Mouse (Mus musculus): ENCODE results near the gene Prdx2. TPM values are rescaled to one million over a fixed set of nuclear protein-coding genes. Genes with fewer than 3 reads are reported as not detected.

The Prdx2 gene
- polyA plus RNA-seq, 1 experiment from 2014 or later: 677 TPM

- peaks cover 28% of the 10 kb centered on the region for H3K4me1 ChIP-seq
- H3K27me3 ChIP-seq (replicated peaks): no peaks in the 10 kb centered on the region
- H3K27ac ChIP-seq: no peak overlapping the region
- H3K4me2 ChIP-seq: peak overlapping the region; percentile 90
- peaks cover 41% of the 10 kb centered on the region for H3K36me3 ChIP-seq
- WGBS: 87% methylated on average over 3 of the region's 3 CpGs
- no peak for ATAC-seq (ENCODE audit: insufficient read depth, low FRiP score, low read depth)
- peak overlapping the region; percentile 90 for H3K4me3 ChIP-seq (replicated peaks)
- H3K9ac ChIP-seq: no peak overlapping the region
- no peaks in the 10 kb centered on the region for H3K9me3 ChIP-seq
Observed at GRCm38 (mm10) chr8:85023846-85024245, 54.5 kb downstream of the Prdx2 start.

Small RNAs within 50 kb of the gene (microRNA-seq; reads per million reads assigned to microRNA genes)
- not detected for gene Gm24197

Other genes with a start within 250 kb of the Prdx2 start
- gene G430095P16Rik, start 246.6 kb upstream of the Prdx2 start, polyA plus RNA-seq (2015; fragmentation: Nextera tagmentation; extraction: Ambion mirVana): 3.5 and 4.1 TPM in 2 replicates
- gene Nfix, start 169.2 kb upstream of the Prdx2 start, polyA plus RNA-seq (2015; fragmentation: Nextera tagmentation; extraction: Ambion mirVana): 28.7 and 29.3 TPM in 2 replicates
- 6.3 and 6.9 TPM in 2 replicates for gene Dand5, start 146.8 kb upstream of the Prdx2 start, polyA plus RNA-seq (2015; fragmentation: Nextera tagmentation; extraction: Ambion mirVana)
- 52.7 and 54.5 TPM in 2 replicates for gene Gadd45gip1, start 138.1 kb upstream of the Prdx2 start, polyA plus RNA-seq (2015; fragmentation: Nextera tagmentation; extraction: Ambion mirVana)
- 115 and 130 TPM in 2 replicates for gene Rad23a, start 128.9 kb upstream of the Prdx2 start, polyA plus RNA-seq (2015; fragmentation: Nextera tagmentation; extraction: Ambion mirVana)
- gene Calr, start 122.7 kb upstream of the Prdx2 start, polyA plus RNA-seq (2015; fragmentation: Nextera tagmentation; extraction: Ambion mirVana): 938 and 1,051 TPM in 2 replicates
- gene Farsa, start 112.6 kb upstream of the Prdx2 start, polyA plus RNA-seq (2015; fragmentation: Nextera tagmentation; extraction: Ambion mirVana): 89.5 and 90.1 TPM in 2 replicates
- gene Syce2, start 97.5 kb upstream of the Prdx2 start, polyA plus RNA-seq (2015; fragmentation: Nextera tagmentation; extraction: Ambion mirVana): 56.1 and 63.7 TPM in 2 replicates
- gene Gcdh, start 75.7 kb upstream of the Prdx2 start, polyA plus RNA-seq (2015; fragmentation: Nextera tagmentation; extraction: Ambion mirVana): 42.6 and 45.9 TPM in 2 replicates
- gene Klf1, start 67.7 kb upstream of the Prdx2 start, polyA plus RNA-seq (2015; fragmentation: Nextera tagmentation; extraction: Ambion mirVana): 14.8 and 39.3 TPM in 2 replicates
- gene Dnase2a, start 61.0 kb upstream of the Prdx2 start, polyA plus RNA-seq (2015; fragmentation: Nextera tagmentation; extraction: Ambion mirVana): 12.3 and 14.2 TPM in 2 replicates
- gene Mast1, start 32.2 kb upstream of the Prdx2 start, polyA plus RNA-seq (2015; fragmentation: Nextera tagmentation; extraction: Ambion mirVana): 1.9 and 2.2 TPM in 2 replicates
- 0.28 and 0.64 TPM in 2 replicates for gene Rtbdn, start 22.6 kb upstream of the Prdx2 start, polyA plus RNA-seq (2015; fragmentation: Nextera tagmentation; extraction: Ambion mirVana)
- gene Gm49661, start 154 bp upstream of the Prdx2 start, polyA plus RNA-seq (2015; fragmentation: Nextera tagmentation; extraction: Ambion mirVana): not detected in 2 replicates
- 112 and 113 TPM in 2 replicates for gene Rnaseh2a, start 180 bp downstream of the Prdx2 start, polyA plus RNA-seq (2015; fragmentation: Nextera tagmentation; extraction: Ambion mirVana)
- gene Junb, start 9.1 kb downstream of the Prdx2 start, polyA plus RNA-seq (2015; fragmentation: Nextera tagmentation; extraction: Ambion mirVana): 33.4 and 49.6 TPM in 2 replicates
- 46.3 and 51.1 TPM in 2 replicates for gene Hook2, start 21.0 kb downstream of the Prdx2 start, polyA plus RNA-seq (2015; fragmentation: Nextera tagmentation; extraction: Ambion mirVana)
- 0.23 and 0.49 TPM in 2 replicates for gene Best2, start 44.9 kb downstream of the Prdx2 start, polyA plus RNA-seq (2015; fragmentation: Nextera tagmentation; extraction: Ambion mirVana)
- gene Asna1, start 55.7 kb downstream of the Prdx2 start, polyA plus RNA-seq (2015; fragmentation: Nextera tagmentation; extraction: Ambion mirVana): 108 and 115 TPM in 2 replicates
- 104 and 132 TPM in 2 replicates for gene Trir, start 57.2 kb downstream of the Prdx2 start, polyA plus RNA-seq (2015; fragmentation: Nextera tagmentation; extraction: Ambion mirVana)
- gene Tnpo2, start 67.3 kb downstream of the Prdx2 start, polyA plus RNA-seq (2015; fragmentation: Nextera tagmentation; extraction: Ambion mirVana): 26.9 and 31.9 TPM in 2 replicates
- 29.0 and 29.4 TPM in 2 replicates for gene Fbxw9, start 90.5 kb downstream of the Prdx2 start, polyA plus RNA-seq (2015; fragmentation: Nextera tagmentation; extraction: Ambion mirVana)
- 0.70 and 0.86 TPM in 2 replicates for gene Gm5741, start 98.4 kb downstream of the Prdx2 start, polyA plus RNA-seq (2015; fragmentation: Nextera tagmentation; extraction: Ambion mirVana)
- 50.6 and 60.0 TPM in 2 replicates for gene Dhps, start 102.2 kb downstream of the Prdx2 start, polyA plus RNA-seq (2015; fragmentation: Nextera tagmentation; extraction: Ambion mirVana)
- 131 and 142 TPM in 2 replicates for gene Wdr83os, start 111.2 kb downstream of the Prdx2 start, polyA plus RNA-seq (2015; fragmentation: Nextera tagmentation; extraction: Ambion mirVana)
- gene Wdr83, start 111.7 kb downstream of the Prdx2 start, polyA plus RNA-seq (2015; fragmentation: Nextera tagmentation; extraction: Ambion mirVana): 40.6 and 41.1 TPM in 2 replicates
- gene Man2b1, start 113.7 kb downstream of the Prdx2 start, polyA plus RNA-seq (2015; fragmentation: Nextera tagmentation; extraction: Ambion mirVana): 45.1 and 55.7 TPM in 2 replicates
- gene Zfp791, start 153.5 kb downstream of the Prdx2 start, polyA plus RNA-seq (2015; fragmentation: Nextera tagmentation; extraction: Ambion mirVana): 2.6 and 2.7 TPM in 2 replicates
- gene Cks1brt, start 182.3 kb downstream of the Prdx2 start, polyA plus RNA-seq (2015; fragmentation: Nextera tagmentation; extraction: Ambion mirVana): not detected in 2 replicates